Mouse (Mus musculus) MEL (cell line): Measurements from ENCODE around the gene Snta1.

Source experiments
- BHLHE40 ChIP-seq: IDR thresholded peaks from 2 replicates; pipeline ENCODE4 v1.6.1; 2012; ENCODE audit warnings: low read depth, mild to moderate bottlenecking, inconsistent platforms, low read length, improper control_type of control experiment, borderline replicate concordance
- ELF1 ChIP-seq: IDR thresholded peaks from 2 replicates; pipeline ENCODE4 v1.6.1; 2014; ENCODE audit warnings: low read depth, mild to moderate bottlenecking, inconsistent platforms, low read length, improper control_type of control experiment, moderate library complexity
- NRF1 ChIP-seq: IDR thresholded peaks from 2 replicates; pipeline ENCODE4 v1.6.1; 2014; ENCODE audit warnings: low read depth, mild to moderate bottlenecking, inconsistent platforms, low read length, improper control_type of control experiment, moderate library complexity; ENCODE audit not compliant: poor library complexity, insufficient read depth, severe bottlenecking
- POLR2A ChIP-seq, 2 experiments: IDR thresholded peaks; 2 replicates each; pipeline ENCODE4 v1.6.1; 2011 to 2012; ENCODE audit warnings: low read length in 2 of 2, mild to moderate bottlenecking in 2 of 2, control low read depth in 1 of 2, improper control_type of control experiment in 1 of 2, low read depth in 1 of 2, moderate library complexity in 1 of 2; ENCODE audit not compliant: control insufficient read depth in 1 of 2, insufficient read depth in 1 of 2, poor library complexity in 1 of 2

- TF ChIP-seq NRF1 (no peak), POLR2A (IDR thresholded peaks at IDR 0.05; ENCODE audit: control insufficient read depth in 1 of 2, insufficient read depth in 1 of 2, low read depth in 1 of 2, low read length in 2 of 2, poor library complexity in 1 of 2) (no peak), BHLHE40 (no peak), ELF1 (no peak)
Observed at GRCm38 (mm10) chr2:154405447-154405994, 2.4 kb downstream of the Snta1 start.
